Mouse (Mus musculus): ENCODE results near the gene Mettl3.

GRCm38 (mm10) chr14:52314808-52315150, 9.9 kb upstream of the Mettl3 start:
- TF ChIP-seq CTCF (IDR thresholded peaks at IDR 0.05) (no peak), POLR2A (IDR thresholded peaks at IDR 0.05; ENCODE audit: insufficient read depth, low read depth, low read length) (no peak), EP300 (IDR thresholded peaks at IDR 0.05; ENCODE audit: insufficient read depth, low read depth, low read length) (no peak)

Data from heart, adult 2 months (tissue).